Mouse (Mus musculus) A20 (cell line): ENCODE results near the gene Decr2.
A peak's percentile ranks its signal among the peaks of the same experiment; 100 is the strongest.

Experiments used
- DNase-seq: peaks from one replicate; pipeline ENCODE4 v3.0.0-alpha.2; 2011; ENCODE audit warnings: low read depth, low spot score

Decr2 gene

GRCm38 (mm10) chr17:26113181-26113948, 23.2 kb upstream of the Decr2 start, which contains the start of gene Tmem8:
Gene Tmem8, plus strand, starts transcription at chr17:26113299.
- peak; percentile 82 for DNase-seq

DNA sequence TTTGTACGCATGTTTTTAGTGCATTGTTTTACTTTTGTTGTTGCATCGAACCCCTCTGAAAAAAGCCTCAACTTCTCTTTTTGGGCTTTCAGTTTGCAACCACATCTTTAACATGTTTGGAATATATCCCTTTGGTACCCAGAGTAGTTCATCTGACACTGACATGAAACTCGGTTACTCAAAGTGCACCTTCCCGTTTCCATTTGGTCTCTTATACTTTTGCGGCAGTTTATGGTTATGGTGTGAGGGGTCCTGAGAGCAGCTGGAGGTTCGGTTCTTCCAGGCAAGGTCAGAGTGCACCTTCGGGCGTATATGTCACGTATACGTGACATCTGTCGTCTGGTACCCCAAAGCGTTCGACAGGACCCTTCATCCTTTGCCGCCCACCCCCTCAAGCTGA, 22.6 kb upstream of the Decr2 start:
- DNase-seq, result no peak

- no peak for DNase-seq
Measured at GRCm38 (mm10) chr17:26111722-26112121, 21.6 kb upstream of the Decr2 start.

DNA sequence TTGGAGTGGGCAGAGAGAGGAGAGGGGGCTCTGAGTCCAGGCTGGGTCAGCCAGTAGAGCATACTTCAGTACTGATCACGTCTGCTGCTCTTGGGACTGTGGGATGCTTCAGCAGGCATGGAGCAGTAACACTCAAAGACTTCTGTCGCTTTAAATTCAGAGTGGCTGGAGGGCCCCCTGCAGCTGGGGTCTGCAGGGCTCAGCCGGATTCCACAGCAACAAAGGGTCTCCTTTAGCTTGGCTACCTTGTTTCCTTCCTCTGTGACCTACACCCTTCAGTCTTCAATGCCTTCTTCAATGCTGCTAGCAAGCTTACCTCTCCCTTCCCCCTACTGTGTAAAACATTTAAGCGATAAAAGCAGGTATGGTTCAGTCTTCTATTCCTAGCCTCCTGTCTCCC, 20.9 kb upstream of the Decr2 start:
- no peak for DNase-seq

DNA sequence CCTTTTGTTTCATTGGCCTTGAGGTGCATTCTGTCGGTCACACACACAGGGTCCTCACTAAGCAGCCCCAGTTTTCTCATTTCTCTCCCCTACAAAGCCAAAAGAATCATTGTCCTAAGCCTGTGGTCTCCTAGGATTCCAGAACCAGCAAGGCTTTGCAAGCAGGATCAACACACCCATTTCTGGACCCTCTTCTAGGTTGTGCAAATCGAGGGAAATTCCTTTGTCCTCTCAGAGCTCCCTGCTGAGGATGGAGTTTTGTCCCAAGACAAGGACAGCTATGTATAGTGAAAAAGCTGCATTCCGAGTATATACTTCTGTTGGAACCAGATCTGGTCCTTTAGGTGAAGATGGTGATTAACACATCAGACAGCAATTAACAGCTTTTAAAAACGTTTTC, 20.0 kb upstream of the Decr2 start:
- DNase-seq, result no peak

GRCm38 (mm10) chr17:26105619-26106018, 15.5 kb upstream of the Decr2 start:
- no peak for DNase-seq

DNA sequence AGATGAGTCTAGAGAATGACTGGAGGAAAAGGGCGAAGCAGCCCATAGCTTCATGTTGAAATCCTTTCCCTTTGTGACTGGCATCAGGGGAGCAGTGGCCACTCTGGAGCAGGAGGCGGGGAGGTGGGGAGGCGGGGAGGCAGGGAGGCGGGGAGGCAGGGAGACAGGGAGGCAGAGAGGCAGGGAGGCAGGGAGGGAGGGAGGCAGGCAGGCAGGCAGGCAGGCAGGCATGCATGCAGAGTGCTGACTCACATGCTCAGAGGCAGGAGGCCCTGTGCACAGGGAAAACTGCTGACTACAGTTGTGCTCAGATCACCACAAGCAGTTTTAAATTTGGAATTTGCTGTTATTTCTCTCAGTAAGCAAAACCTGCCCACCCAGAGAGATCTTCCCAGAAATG, 11.3 kb upstream of the Decr2 start:
- DNase-seq, result no peak

DNA sequence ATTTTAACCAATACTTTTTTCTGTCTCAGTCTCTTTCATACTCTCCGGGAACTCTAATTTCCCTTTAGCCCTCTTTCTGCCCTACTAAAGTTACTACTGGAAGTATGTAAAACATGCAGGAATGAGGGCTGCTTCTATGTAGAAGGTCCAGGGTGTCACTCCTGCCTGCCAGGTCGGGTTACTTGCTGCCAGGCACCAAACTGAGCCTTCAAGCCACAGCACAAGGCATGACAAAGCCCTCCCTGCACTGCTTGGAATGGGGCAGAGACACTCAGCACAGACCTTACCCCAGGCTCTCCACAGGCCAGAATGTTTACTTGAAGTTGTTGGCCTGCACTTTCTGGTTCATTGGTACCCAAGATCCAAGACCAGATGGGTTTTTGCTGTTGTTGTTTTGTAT, 10.0 kb upstream of the Decr2 start:
- no peak for DNase-seq

DNA sequence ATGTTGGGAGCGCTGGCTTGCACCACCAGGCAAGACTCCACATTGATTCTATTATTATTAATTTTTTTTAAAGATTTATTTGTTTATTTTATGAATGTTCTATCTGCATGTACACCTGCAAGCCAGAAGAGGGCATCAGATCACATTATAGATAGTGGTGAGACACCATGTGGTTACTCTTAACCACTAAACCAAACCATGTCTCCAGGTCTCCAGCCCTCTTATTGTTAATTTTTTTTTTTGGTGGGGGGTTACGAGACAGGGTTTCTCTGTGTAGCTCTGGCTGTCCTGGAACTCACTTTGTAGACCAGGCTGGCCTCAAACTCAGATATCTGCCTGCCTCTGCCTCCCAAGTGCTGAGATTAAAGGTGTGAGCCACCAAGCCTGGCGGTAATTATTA, 9.2 kb upstream of the Decr2 start:
- peak; percentile 54 for DNase-seq

DNA sequence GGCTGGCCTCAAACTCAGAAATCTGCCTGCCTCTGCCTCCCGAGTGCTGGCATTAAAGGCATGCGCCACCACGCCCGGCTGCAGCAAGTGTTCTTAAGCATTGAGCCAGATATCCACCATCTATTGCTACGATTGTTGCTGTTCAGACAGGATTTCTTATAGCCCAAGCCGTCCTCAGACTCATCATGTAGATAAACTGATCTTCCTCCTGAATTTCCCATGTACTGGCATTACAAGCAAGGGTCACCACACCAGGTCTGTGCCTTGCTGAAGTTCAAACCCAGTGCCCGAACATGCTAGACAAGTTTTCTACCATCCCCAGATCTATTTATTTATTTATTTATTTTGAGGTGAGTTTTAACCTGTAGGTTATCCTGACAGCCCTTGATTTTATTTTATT, 8.3 kb upstream of the Decr2 start:
- DNase-seq, result no peak

- DNase-seq, result peak; percentile 86
Measured at GRCm38 (mm10) chr17:26095121-26095740, 5.1 kb upstream of the Decr2 start, which contains the start of gene Nme4. Gene Nme4, minus strand, starts transcription at chr17:26095602.

DNA sequence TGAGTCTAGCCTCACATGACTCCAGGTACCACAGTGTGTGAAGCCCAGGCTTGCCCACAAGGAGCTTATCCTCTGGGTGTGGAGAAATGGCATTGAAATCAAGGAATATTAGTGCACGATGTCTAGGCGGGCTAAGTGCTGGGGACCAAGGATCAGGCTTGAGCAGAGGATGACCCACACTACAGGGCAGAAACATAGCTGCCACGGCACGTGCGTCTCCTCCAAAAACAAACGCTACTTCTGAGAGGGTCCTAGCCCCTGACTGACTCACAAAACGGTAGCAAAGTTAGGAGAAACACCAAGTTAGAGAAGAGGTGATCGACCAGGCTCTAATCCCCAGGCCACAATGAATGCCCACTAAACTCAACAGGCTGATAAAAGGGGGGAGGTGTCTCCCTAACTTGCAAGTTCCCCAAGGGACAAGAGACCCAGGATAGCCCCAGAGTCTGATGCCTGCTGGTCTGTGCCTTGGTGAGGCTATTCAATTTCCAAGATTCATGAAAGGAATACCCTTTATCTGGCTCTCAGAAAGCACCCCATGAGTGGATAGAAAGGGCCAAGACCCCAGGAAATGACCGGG, 4.5 kb upstream of the Decr2 start:
- DNase-seq, result no peak

DNA sequence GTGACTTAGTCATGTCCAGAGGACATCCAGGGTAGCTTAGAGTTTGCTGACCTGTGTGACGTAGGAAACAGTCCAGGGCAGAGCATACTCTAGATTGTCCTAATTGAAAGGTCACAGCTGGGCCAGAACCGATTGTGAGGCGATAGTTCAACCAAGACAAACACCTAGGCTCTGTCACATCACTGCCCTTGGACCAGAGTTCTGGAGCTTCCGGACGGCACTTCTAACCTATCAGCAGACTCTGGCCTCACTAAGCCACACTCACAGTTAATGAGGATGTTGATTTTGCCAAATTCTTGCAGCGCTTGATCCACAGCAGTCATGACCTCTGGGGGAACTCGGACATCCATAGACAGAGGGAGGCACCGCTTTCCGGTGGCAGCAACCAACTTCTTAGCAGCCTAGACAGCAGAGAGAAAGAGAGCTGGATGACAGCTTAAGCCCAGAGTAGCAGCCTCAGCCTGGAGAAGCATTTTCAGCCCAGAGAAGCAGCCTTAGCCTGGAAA, 3.0 kb downstream of the Decr2 start:
- no peak for DNase-seq

- no peak for DNase-seq
Measured at GRCm38 (mm10) chr17:26080867-26081266, 9.3 kb downstream of the Decr2 start.

DNA sequence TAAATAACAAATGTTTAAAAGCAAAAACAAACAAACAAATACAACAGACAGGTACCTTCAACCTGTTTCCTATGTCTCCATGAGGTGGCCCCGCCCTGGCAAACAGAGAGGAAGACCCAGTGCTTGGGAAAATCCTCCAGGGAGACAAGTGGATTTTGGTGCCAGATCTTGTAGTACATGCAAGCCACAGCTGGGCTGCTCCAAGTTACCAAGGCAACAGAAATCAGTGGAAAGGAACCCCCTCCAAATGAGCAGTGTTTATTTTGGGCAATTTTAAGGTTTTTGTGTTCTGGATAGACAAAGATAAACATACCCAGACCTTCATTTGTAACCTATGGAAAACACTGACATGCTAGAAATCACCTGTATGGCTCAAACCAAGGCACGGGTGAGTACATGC, 11.3 kb downstream of the Decr2 start:
- no peak for DNase-seq

GRCm38 (mm10) chr17:26075246-26075645, 14.9 kb downstream of the Decr2 start:
- DNase-seq, result no peak

DNA sequence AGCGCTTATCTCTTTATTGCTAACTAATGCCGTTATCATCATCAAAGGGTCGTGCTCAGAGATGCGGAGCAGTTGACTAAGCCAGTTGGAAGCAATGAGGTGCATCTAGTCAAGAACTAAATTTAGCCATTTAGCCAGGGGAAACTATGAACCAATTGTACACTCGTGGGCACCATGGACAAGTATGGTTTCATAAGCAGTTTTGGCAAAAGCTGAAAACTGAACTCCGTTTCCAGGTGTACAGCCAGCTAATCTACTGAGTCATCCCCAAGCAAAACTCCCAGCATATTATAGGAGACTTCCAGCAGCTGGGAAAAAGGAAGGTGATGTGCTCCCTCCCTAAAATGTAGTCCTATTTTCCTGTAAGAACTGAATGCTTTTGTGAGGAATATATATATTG, 20.0 kb downstream of the Decr2 start:
- DNase-seq, result no peak

DNA sequence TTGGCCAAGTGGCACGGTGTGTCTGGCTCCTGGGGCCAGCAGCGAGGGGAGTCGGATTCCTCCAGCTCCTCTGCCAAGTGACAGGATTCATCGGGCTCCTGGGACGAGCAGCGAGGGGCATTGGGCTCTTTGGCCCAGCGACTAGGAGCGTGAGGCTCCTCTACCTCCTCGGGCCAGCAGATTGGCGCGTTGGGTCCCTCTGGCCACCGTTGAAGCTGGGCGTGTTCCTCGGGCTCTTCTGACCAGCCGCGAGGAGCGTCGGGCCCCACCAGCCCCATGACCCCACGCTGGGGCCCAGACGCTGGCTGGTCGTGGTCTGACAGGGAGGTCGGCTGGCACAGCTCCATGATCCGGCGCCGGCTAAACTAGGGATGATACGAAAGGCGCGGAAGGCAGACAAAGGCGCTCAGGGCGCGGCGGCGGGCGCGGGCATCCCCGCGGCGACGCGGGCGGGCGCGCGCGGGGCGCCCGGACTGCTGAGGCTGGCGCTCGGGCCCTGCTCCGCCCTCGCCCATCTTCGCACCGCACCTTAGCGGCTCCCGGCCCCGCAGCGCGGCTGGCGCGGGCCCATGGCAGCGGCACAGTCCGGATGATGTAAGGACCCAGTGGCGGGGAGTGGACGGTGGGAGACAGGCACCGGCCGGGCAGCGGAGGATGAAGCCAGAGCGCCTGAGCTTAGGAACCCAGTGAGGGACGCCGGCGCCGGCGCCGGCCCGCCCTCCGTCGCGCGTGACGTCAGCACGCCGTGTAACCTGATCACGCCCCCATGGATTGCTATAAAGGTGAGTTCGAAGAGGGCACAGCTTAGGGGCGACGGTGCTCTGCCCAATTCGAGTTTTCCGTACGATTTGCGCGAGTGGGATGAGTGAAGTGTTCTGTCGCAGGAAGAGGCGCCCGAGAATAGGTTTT, 21.1 kb downstream of the Decr2 start, which contains the start of gene Rab11fip3:
Gene Rab11fip3 (minus strand): TSS at position 725 of the 909 bp plus-strand sequence.
- DNase-seq, result peak; percentile 97

DNA sequence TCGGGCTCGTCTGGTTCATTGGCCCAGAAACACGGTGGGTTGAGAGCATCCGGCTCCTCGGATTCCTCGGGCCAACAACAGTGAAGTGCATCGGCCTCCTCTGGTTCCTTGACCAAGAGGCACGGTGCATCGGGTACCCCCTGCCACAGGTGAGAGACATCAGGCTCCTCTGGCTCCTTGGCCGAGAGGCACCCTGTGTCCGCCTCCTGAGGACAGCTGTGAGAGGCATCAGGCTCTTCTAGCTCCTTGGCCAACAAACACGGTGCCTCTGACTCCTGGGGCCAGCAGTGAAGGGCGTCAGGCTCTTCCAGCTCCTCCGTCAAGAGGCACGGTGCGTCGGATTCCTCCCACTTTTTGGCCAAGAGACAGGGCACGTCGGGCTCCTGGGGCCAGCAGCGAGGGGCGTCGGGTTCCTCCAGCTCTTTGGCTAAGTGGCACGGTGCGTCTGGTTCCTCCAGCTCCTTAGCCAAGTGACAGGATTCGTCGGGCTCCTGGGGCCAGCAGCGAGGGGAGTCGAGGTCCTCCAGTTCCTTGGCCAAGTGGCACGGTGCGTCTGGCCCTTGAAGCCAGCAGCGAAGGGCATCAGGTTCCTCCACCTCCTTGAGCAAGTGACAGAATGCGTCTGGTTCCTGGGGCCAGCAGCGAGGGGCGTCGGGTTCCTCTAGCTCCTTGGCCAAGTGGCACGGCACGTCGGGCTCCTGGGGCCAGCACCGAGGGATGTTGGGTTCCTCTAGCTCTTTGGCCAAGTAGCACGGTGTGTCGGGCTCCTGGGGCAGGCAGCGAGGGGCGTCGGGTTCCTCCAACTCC, 21.9 kb downstream of the Decr2 start:
- no peak for DNase-seq

GRCm38 (mm10) chr17:26066488-26067020, 23.6 kb downstream of the Decr2 start:
- peak; percentile 21 for DNase-seq
